Mouse (Mus musculus): ENCODE measurements around the gene Slc7a8. TPM values are rescaled to one million over a fixed set of nuclear protein-coding genes. Genes with fewer than 3 reads are reported as not detected.

The Slc7a8 gene
- polyA plus RNA-seq, 1 experiment from 2014 or later, result 25.7 TPM

GRCm38 (mm10) chr14:54736555-54737552, 44.9 kb downstream of the Slc7a8 start:
- no peak for TF ChIP-seq CTCF (IDR thresholded peaks at IDR 0.05; ENCODE audit: low read depth)
- DNase-seq (ENCODE audit: low spot score) (no peak), ATAC-seq (replicated peaks; ENCODE audit: low FRiP score, low read depth) (no peak)
- Histone ChIP-seq H3K27ac (no peak overlapping the region), H3K36me3 (ENCODE audit: insufficient read depth, low read length) (no peaks in the 10 kb centered on the region), H3K4me2 (ENCODE audit: low read length) (no peak overlapping the region), H3K9me3 (replicated peaks; ENCODE audit: low read length) (no peaks in the 10 kb centered on the region), H3K4me1 (replicated peaks; ENCODE audit: insufficient read depth, low read length) (no peaks in the 10 kb centered on the region; the same call in 1 of the 2 replicates), H3K27me3 (ENCODE audit: insufficient read depth, low read length) (no peaks in the 10 kb centered on the region), H3K9ac (ENCODE audit: low read depth, low read length) (no peak overlapping the region), H3K4me3 (replicated peaks; ENCODE audit: low read depth, low read length) (no peak overlapping the region)
- 77% methylated on average over 14 of the region's 14 CpGs for WGBS

- Histone ChIP-seq H3K4me1 (replicated peaks; ENCODE audit: insufficient read depth, low read length) (no peaks in the 10 kb centered on the region), H3K27ac (no peak overlapping the region), H3K9ac (ENCODE audit: low read depth, low read length) (no peak overlapping the region), H3K4me3 (replicated peaks; ENCODE audit: low read depth, low read length) (no peak overlapping the region), H3K9me3 (replicated peaks; ENCODE audit: low read length) (no peaks in the 10 kb centered on the region), H3K36me3 (ENCODE audit: insufficient read depth, low read length) (no peaks in the 10 kb centered on the region), H3K27me3 (ENCODE audit: insufficient read depth, low read length) (no peaks in the 10 kb centered on the region), H3K4me2 (ENCODE audit: low read length) (no peak overlapping the region)
- DNase-seq (ENCODE audit: low spot score), result no peak
- TF ChIP-seq CTCF (IDR thresholded peaks at IDR 0.05; ENCODE audit: low read depth), result no peak
- WGBS, result 73% methylated on average over 4 of the region's 4 CpGs
- no peak for ATAC-seq (replicated peaks; ENCODE audit: low FRiP score, low read depth)
These were observed 46.5 kb downstream of the Slc7a8 start for GRCm38 (mm10) chr14:54735221-54735620.

- Histone ChIP-seq H3K9ac (ENCODE audit: low read depth, low read length) (no peak overlapping the region), H3K27ac (no peak overlapping the region), H3K4me2 (ENCODE audit: low read length) (no peak overlapping the region), H3K9me3 (replicated peaks; ENCODE audit: low read length) (no peaks in the 10 kb centered on the region), H3K4me3 (replicated peaks; ENCODE audit: low read depth, low read length) (no peak overlapping the region), H3K36me3 (ENCODE audit: insufficient read depth, low read length) (no peaks in the 10 kb centered on the region), H3K27me3 (ENCODE audit: insufficient read depth, low read length) (no peaks in the 10 kb centered on the region), H3K4me1 (replicated peaks; ENCODE audit: insufficient read depth, low read length) (no peaks in the 10 kb centered on the region)
- 70% methylated on average over 4 of the region's 4 CpGs for WGBS
- no peak for TF ChIP-seq CTCF (IDR thresholded peaks at IDR 0.05; ENCODE audit: low read depth)
- DNase-seq (ENCODE audit: low spot score) (no peak), ATAC-seq (replicated peaks; ENCODE audit: low FRiP score, low read depth) (no peak)
These were observed 47.7 kb downstream of the Slc7a8 start for GRCm38 (mm10) chr14:54734004-54734403.

- H3K27ac ChIP-seq, result no peak overlapping the region
- H3K9ac ChIP-seq (ENCODE audit: low read depth, low read length), result no peak overlapping the region
- ATAC-seq (replicated peaks; ENCODE audit: low FRiP score, low read depth), result no peak
- WGBS, result 90% methylated on average over 8 of the region's 8 CpGs
- no peak overlapping the region for H3K4me2 ChIP-seq (ENCODE audit: low read length)
- H3K27me3 ChIP-seq (ENCODE audit: insufficient read depth, low read length), result no peaks in the 10 kb centered on the region
- no peaks in the 10 kb centered on the region for H3K9me3 ChIP-seq (replicated peaks; ENCODE audit: low read length)
- no peak for DNase-seq (ENCODE audit: low spot score)
- no peak overlapping the region for H3K4me3 ChIP-seq (replicated peaks; ENCODE audit: low read depth, low read length)
- no peaks in the 10 kb centered on the region for H3K36me3 ChIP-seq (ENCODE audit: insufficient read depth, low read length)
- TF ChIP-seq CTCF (IDR thresholded peaks at IDR 0.05; ENCODE audit: low read depth), result no peak
- H3K4me1 ChIP-seq (replicated peaks; ENCODE audit: insufficient read depth, low read length), result no peaks in the 10 kb centered on the region
These were observed 49.5 kb downstream of the Slc7a8 start for GRCm38 (mm10) chr14:54732206-54732605.

GRCm38 (mm10) chr14:54730305-54730704, 51.4 kb downstream of the Slc7a8 start:
- H3K27me3 ChIP-seq (ENCODE audit: insufficient read depth, low read length), result no peaks in the 10 kb centered on the region
- no peak for ATAC-seq (replicated peaks; ENCODE audit: low FRiP score, low read depth)
- H3K4me2 ChIP-seq (ENCODE audit: low read length), result no peak overlapping the region
- no peaks in the 10 kb centered on the region for H3K4me1 ChIP-seq (replicated peaks; ENCODE audit: insufficient read depth, low read length)
- H3K4me3 ChIP-seq (replicated peaks; ENCODE audit: low read depth, low read length), result no peak overlapping the region
- 88% methylated on average over 6 of the region's 6 CpGs for WGBS
- TF ChIP-seq CTCF (IDR thresholded peaks at IDR 0.05; ENCODE audit: low read depth), result no peak
- DNase-seq (ENCODE audit: low spot score), result no peak
- no peaks in the 10 kb centered on the region for H3K9me3 ChIP-seq (replicated peaks; ENCODE audit: low read length)
- H3K9ac ChIP-seq (ENCODE audit: low read depth, low read length), result no peak overlapping the region
- no peak overlapping the region for H3K27ac ChIP-seq
- 0 out of 2 replicates have a peak, but pooled peaks cover 1% of the 10 kb centered on the region for H3K36me3 ChIP-seq (ENCODE audit: insufficient read depth, low read length)

GRCm38 (mm10) chr14:54728823-54729653, 52.7 kb downstream of the Slc7a8 start:
- 81% methylated on average over 13 of the region's 13 CpGs for WGBS

More at GRCm38 (mm10) chr14:54728823-54729653, 52.7 kb downstream of the Slc7a8 start:
- TF ChIP-seq CTCF (IDR thresholded peaks at IDR 0.05; ENCODE audit: low read depth), result no peak
- ATAC-seq (replicated peaks; ENCODE audit: low FRiP score, low read depth) (no peak), DNase-seq (ENCODE audit: low spot score) (no peak)
- Histone ChIP-seq H3K9me3 (replicated peaks; ENCODE audit: low read length) (no peaks in the 10 kb centered on the region), H3K36me3 (ENCODE audit: insufficient read depth, low read length) (0 out of 2 replicates have a peak, but pooled peaks cover 3% of the 10 kb centered on the region), H3K9ac (ENCODE audit: low read depth, low read length) (no peak overlapping the region), H3K27me3 (ENCODE audit: insufficient read depth, low read length) (no peaks in the 10 kb centered on the region), H3K4me3 (replicated peaks; ENCODE audit: low read depth, low read length) (no peak overlapping the region), H3K27ac (no peak overlapping the region), H3K4me1 (replicated peaks; ENCODE audit: insufficient read depth, low read length) (no peaks in the 10 kb centered on the region), H3K4me2 (ENCODE audit: low read length) (no peak overlapping the region)

Measured in kidney, postnatal 0 days (tissue).